Mouse (Mus musculus) neural tube, embryonic 10.5 days (tissue): ENCODE data around the gene Klhdc7b.

Source experiments
- DNase-seq: peaks from one replicate; pipeline ENCODE4 v3.0.0-alpha.2; 2017; ENCODE audit warnings: low spot score; ENCODE audit errors: extremely low spot score

The Klhdc7b gene

DNA sequence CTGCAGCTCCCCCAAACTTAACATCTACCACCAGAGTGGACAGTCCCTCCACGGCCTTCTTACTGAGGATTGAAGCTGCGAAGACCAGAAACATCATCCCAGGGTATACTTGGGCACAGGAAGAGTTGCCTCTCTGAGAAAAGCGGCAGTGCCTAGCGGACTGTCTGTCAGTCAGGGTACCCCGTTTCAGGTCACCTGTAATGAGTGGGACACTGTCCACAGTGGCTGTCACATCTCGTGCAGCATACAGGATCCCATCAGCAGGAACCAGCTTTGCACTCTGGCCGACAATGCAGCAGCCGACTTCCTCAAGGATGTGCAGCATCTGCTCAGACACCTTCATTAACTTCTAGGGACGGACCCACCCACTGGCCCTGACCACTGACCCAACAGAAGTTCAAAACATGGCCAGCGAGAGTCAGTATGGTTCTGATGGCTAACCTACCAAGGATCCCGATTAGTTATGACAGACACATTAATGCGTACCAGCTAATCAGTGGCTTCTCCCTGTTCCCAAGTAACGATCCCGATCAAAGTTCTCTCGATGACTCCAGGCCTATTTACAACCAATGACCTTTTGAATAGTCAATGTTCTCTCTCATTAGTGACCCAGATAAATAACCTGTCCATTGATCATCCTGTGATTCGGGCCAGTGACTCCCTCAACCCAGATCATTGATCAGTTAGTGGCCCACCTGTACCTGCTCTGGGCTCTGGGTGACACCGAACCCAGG is 9.7 kb upstream of the Klhdc7b start:
- DNase-seq = no peak

DNA sequence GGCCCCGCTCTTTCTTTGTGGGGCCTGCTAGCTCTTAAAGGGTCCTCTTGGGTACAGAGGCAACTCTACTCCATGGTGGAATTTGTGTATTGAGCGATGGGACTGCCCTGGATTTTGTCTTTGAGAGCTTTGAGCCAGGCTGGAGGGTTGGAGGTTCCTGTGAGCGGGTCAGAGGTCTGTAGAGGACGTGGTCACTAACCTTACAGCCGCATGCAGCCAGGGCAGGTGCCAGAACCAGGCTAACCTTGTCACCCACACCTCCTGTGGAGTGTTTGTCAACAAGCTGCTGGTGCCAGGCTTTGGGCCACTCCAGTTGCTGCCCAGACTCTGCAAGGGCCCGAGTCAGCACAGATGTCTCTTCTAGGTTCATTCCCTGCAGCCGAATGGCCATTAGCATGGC is 8.7 kb upstream of the Klhdc7b start:
- DNase-seq = no peak

DNA sequence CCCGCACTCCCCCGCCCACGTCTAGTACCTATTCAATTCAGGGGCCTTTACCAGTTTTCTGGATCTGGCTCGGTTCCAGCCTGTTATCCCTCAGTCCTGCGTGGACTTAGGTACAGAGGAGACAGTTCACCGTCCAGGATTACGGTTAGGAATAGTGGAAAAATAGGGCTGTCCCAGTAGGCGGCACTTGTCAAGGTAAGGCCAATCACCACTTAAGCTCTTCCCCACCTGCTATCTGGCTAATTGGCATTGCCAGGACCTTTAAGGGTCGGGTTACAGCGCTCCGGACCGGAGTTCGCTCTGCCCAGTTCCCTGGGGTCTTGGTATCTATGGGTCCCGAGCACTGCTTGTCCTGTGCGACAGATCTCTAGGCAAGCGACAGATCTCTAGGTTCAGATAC is 7.8 kb upstream of the Klhdc7b start, which contains the start of gene Tymp:
Gene Tymp (minus strand): TSS at position 83 of the 400 bp plus-strand sequence.
- DNase-seq = peak; percentile 25

DNA sequence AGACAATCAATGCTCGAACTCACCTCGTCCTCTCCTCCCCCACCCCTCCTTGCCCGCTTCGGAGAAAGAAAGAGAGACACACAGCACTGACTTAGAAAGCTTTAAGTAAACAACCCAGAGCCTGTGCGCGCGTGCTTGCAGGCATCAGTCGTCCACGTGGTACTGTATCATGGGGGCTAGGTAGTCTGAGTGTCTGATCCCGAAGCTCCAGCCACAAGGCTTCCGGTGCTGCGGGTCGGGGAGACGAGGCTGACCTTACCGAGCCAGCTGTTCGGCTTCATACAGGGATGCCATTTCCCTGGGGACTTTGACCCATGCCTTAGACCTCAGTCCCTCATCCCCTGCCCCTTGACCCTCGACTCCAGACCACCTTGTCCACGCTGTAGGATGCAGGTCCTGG is 7.4 kb upstream of the Klhdc7b start:
- peak; percentile 28 for DNase-seq

DNA sequence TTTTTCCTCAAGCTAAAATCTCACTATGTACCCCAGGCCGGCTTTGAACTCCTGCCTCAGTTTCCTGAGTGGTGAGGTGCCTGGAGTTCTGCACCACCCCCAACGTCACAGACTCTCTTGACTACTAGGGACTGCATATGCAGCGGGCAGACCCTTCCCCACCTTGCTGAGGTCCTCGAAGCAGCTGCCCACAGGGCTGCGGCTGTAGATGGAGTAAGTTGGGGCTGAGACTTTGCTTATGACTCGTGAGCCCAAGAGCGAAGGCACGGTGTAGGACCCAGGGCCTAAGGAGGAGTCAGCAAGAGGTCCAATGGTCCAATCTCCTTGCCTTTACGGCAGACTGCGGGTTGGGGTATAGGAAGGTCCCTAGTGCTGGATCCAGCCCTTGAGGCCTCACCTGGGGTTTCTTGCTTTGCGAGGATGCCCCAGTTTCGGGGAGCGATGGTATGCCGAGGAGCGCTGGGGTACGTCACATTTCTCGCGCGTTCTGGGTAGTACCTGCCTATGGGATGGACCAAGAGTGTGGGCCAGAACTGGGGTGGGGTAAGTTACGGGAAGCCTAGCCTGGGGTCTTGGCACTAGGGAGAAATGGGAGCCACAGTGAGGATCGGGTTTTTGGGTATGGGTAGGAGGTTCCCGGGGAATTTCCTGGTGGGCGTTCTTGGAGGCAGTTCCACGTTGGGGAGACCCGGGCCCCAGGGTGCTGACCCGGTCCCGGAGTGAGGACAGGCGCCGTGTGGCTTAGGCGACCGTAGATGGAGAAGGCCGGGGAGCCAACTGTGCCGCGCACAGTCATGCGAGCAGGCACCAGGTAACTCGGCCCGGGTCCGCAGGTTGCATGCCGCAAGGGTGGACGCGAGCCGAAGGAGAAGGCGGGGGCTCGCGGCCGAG is 6.5 kb upstream of the Klhdc7b start:
- peak; percentile 48 for DNase-seq

DNA sequence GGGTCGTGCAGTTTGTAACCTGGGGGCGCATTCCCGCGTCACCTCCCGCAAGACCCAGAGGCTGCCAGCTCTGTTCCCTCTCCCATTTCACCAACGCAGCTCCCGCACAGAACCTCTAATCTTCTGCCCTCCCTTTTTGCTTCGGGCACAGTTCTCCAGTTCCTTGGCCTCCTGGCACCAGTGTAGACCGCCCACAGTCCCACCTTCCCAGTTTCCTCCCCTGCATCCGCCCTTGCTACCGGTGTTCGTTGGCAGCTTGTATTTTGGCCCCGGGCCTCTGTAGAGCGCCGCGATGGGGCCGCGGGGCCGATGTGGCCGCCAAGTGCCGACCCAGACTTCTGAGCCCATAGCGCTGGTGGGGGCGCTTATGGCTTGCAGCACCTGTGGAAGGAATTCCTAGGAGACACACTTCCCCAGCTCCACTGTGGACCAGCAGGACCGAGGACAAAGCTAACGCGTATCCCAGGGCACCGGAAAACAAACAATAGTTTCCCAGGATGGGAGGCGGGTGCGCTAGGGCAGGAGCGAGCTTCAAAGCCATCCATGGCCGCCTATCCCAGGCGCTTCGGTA is 5.8 kb upstream of the Klhdc7b start, which contains the start of gene Odf3b:
Gene Odf3b (minus strand): TSS at position 452 of the 571 bp plus-strand sequence.
- peak; percentile 58 for DNase-seq

DNA sequence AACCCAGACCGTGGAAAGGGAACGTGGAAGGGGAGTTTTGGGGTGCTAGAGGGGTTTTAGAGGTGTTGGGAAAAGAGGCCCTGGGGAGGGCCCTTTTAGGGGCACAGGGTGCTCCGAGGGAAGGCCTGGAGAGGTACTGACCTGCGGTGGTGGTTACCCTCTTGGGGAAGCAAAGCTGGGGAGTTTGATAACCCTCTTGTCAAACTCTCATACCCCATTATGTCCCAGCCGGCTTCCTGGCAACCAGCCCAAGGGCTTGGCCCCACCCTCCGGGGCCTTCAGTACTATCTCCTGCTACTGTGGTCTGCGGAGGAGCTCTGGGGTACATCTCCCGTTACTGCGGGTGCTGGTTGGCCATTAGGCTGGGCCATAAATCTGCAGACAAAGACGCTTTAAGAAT is 5.3 kb upstream of the Klhdc7b start:
- peak; percentile 57 for DNase-seq

DNA sequence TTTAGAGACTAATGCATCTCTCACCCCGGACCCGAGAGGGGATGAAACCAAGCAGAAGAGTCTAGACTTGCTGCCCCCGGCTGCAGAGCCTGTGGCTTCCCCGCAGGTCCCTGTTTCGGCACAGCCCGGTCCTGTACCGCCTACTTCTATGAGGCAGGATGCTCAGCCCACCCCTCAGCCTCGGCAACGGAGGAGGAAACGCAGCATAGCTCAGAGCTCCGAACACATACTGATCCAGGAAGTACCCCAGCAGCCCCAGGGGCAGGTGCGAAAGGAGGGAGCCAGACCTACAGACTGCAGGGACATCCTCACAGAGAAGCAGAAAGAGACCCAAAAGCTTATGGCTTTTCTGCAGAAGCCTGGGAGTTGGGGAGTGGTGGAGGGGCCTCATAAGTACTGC is 2.4 kb downstream of the Klhdc7b start:
- no peak for DNase-seq

DNA sequence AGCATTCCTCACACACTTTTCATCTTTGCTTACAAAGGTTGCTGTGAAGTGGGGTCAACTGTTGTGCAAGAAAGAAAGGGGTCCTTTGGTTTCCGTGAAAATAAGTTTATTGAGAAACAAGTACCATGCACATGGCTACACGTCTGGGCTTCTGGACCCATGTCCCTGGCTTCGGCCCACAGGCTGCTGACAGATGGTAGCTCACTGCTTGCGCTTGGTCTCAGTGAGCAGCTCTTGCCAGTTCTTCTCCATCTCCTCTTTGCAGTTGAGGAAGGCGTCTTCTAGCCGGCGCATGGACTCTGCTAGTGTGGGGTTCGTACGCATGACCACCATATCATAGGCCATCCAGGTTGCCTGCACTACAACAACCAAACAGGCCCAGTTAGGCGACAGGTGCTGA is 5.4 kb downstream of the Klhdc7b start:
- no peak for DNase-seq

DNA sequence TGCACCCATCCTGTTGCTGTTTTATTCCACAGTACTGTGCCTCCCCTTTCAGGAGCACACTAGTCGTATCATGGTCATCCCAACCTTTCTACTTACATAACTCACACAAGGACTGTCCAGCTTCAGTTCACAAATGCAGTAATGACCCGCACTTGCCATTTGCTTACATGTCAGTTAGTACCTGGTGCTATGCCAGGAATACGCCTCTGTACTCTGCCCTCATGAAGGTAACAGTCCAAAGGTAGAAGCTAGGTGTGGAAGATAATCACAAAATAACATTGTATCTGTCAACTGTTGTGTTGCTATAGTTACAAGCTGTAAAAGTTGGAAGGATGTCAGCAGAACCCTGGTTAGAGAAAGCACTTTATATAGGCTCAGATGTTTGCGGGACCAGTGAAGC is 12.2 kb downstream of the Klhdc7b start:
- DNase-seq = no peak

DNA sequence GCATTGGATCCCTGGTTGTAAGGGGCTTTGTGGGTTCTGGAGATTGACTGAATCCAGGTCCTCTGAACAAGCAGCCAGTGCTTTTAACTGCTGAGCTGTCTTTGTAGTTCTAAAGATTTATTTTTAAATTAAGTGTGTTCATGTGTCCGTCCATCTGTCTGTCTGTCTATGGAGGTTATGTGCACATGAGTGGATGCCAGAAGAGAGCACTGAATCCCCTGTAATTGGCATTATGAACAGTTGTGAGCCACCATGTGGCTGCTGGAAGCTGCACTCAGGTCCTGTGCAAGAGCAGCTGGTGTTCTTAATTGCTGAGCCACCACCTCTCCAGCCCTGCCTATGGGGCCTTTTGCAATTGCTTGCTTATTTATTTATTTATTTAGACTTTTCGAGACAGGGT is 13.4 kb downstream of the Klhdc7b start:
- DNase-seq = no peak

DNA sequence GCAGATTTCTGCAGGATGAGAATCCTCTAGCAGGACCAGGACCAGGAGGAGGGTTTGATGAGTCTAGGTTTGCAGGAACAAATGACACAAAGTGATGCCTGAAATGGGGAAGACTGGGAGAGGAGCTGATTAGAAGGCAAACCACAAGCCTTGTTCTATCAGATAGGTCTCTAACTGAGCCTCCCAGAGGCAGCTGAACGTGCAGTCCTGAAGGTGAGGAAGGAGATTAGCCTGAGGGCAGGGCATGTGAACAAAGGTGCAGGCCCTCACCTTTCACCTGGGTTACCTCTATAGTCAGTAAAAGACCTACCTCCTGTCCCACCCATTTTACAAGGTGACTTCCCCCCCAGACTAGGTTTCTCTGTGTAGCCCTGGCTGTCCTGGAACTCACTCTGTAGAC is 15.0 kb downstream of the Klhdc7b start:
- no peak for DNase-seq

DNA sequence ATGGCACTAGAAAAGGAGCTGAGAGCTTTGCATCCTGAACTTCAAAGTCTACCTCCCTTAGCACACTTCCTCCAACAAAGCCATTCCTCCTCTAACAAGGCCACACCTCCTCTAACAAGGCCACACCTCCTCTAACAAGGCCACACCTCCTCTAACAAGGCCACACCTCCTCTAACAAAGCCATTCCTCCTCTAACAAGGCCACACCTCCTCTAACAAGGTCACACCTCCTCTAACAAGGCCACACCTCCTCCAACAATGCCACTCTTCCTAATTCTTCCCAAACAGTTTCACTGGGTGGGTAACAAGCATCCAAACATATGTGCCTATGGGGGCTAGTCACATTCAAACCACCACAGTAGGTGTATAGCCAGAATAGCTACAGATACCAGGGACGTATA is 17.8 kb downstream of the Klhdc7b start:
- no peak for DNase-seq

DNA sequence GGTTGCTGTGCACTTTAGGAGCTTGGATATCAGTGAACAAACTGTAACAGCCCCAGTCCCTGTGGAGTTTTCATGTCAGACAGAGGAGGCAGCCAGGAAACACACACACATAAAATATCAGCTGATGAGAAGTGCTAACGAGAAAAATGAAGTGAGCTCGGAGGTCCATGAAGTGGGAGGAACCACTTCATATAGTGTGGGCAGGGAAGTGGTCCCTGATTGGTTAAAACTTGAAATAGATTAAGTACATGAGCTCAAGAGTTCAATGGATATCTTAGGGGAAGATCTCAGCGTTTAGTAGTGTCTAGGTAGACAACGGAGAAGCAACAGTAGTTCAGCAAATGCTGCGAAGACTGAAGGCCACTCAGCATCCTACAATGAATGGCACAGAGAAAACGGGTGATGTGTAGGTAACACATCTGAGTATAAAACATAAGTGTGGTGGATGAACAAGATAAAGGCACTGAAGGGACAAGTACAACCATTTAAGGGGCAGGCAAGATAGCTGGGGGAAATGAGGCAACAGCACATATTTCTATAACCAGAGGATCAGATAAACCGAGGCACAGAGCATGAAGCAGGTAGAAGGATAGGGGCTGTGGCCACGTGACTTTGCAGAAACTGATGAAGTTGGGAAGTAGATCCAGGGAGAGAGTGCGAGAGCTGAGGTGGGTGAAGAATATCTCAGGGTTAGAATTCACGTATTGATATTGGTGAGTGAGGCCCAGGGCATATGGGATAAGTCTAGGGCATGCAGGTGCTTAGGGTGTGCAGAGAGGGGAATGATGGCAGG is 20.3 kb downstream of the Klhdc7b start:
- no peak for DNase-seq

DNA sequence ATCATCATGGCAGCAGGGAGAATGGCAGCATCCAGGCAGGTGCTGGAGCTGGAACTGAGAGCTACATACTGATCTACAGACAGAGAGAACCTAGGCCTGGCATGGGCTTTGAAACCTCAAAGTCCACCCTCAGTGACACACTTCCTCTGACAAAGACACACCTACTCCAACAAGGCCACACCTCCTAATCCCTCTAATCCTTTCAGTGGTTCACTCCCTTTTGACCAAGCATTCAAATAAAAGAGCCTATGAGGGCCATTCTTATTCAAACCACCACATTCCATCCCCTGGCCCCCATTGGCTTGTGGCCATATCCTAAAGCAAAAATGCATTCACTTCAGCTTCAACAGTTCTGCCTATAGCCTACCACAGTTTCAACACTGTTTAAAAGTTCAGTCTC is 22.0 kb downstream of the Klhdc7b start:
- no peak for DNase-seq

DNA sequence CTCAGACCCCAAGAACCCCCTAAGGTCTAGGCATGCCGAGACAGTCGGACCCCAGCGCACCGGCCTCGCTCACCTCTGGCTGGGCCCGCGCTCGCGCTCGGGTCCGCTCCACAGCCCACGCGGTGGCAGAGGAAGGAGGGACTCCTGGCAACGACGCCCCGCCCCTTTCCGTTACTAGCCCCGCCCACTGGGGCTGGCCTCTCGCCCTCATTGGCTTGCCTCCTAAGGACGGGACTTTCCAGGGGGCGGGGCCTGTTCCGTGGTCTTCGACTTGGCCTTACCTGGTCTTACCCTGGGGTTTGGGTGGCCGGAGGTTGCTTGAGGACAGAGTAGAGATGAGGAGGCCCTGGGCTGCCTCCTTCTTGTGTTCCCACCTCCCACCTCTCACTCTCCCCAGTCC is 25.4 kb downstream of the Klhdc7b start, which contains the start of gene Syce3:
Gene Syce3 (minus strand): TSS at position 386 of the 400 bp plus-strand sequence.
- DNase-seq = no peak

DNA sequence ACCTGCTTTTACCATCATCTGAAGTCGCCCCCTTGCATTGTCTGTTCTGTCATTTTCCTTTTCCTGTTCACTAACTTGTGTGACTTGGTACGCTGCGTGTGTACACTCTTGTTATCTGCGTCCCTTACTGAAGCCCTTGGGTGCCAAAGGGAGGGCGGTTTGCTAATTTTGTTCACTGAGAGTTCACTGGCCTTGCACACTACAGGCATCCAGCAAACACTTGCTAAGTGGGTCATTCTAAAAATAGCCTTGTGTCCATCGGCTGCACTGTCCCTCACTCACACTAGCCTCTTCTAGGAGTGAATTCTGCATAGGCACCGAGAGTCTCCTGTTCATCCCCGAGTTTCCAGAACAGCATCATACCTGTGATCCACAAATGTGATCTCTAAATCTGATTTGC is 30.6 kb downstream of the Klhdc7b start:
- no peak for DNase-seq

DNA sequence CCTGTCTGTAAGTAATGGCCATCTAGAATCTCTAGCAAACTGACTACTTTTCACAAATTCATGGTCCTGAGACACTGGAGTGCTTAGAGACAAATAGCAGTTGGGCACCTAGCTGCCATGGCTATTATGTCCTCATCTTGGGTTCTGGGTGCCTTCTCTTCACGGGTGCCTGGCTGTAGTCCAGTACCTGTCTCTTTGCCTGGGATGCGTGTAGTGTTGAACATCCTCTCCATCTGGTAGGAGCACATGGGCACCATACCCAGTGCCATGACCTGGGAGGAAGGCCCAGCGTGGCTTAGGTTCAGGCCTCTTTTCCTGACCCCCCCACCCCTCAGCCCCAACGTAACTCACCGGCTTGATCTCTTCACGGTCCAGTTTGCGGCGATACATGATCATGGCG is 37.2 kb downstream of the Klhdc7b start:
- no peak for DNase-seq

DNA sequence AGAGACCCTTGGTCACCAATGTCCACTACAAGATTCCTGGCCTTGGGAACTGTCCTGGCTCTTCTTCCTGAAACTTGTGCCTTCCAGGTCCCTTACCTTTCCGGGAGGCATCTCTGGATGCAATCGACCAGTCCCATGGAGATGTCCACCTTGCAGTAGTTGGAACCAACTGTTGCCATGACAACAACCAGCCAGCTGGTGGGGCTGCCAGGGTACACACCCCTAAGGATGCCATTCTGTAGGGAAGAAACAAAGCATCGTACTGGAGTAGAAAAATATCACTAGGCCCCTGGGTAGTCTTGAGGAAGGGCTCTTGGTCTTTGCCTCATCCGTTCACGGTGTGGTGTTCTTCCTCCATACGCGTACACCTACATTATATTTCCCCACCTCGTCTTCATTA is 39.9 kb downstream of the Klhdc7b start:
- DNase-seq = no peak

DNA sequence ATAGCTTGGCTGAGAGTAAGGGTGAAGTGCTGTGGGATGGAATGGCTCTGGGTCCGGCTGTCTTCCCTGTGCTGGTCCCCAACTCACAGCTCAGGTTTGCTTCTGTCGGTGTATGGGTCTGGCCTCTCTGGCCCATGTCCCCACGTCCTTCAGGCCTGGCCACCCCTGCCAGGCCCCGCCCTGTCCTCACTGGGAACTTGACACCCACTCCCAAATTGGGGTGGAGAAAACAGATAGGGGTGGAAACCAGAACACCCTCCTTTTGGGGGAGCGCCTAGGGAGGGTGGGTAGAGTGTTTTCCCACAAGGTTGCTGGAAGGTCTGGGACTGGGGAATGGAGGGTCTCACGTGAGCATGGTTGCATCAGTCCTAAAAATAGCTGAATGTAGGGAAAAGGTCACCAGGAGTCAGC is 41.0 kb downstream of the Klhdc7b start, which contains the start of gene Cpt1b:
Gene Cpt1b (minus strand): TSS at position 153 of the 411 bp plus-strand sequence.
- no peak for DNase-seq

DNA sequence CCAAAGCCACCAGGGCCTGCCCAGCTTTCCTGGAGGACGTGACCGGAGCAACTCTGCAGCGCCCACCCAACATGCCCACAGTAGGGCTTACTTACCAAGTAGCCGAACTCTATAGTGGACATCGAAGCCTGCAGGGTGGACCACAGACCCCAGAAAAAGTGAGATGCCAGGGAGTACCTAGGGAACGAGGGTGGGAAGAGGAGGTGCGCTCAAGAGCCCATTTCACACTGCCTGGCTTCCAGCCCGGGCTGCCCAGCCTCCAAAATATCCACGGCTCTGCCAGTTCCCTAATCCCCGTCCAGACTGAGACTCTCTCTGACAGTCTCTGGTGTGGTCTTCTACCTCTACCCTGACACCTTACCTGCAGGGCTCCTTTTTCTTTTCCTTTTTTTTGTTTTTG is 42.0 kb downstream of the Klhdc7b start:
- DNase-seq = no peak
